Mouse (Mus musculus): Measurements from ENCODE around the gene Atg4d. TPM values are rescaled to one million over a fixed set of nuclear protein-coding genes. Genes with fewer than 3 reads are reported as not detected.
A peak's percentile ranks its signal among the peaks of the same experiment; 100 is the strongest.

The Atg4d gene
- polyA plus RNA-seq, 1 experiment from 2014 or later: 40.0 TPM

DNA sequence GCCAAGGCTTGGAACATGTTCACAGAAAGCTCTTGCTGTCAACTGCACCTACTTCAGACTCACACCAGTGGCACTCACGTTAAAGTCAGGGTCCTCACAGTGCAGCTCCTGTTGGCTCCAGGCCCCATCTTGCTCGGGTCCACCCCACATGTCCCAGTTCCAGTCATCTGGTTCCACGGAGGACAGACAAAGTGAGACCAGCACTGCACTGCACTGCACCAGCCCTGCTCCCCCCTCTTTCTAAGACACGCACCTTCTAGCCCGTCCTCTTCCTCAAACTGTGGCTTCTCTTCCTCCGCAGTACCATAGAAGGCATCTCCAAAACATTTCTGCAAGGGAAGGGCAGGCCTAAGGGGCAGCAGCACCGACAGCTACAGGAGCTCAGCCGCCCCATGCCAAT, 11.2 kb downstream of the Atg4d start:
- ATAC-seq: no peak
- TF ChIP-seq CTCF (IDR thresholded peaks at IDR 0.05) (no peak), EP300 (IDR thresholded peaks at IDR 0.05) (no peak)
- 81% methylated on average over 8 of the region's 8 CpGs for WGBS

DNA sequence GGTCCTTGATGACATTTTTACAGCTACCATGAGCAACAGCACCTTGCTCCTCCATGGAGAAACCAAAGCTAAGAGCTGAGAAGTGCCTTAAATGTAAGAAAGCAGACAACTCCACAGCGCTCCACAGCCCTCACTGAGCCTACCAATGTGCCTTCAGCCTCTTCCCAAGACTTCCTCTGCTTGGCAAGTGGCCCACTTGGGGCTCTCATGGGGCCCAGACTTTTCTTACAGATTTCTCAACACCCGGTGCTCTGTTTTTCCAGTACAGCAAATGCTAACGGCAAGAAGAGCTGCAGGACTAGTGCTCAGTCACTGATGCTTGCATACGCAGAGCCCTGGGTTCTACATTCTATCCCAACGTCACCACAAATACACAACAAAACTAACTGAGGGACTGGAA, 12.7 kb downstream of the Atg4d start:
- H3K9ac ChIP-seq (replicated peaks; ENCODE audit: low read depth): no peak overlapping the region
- no peak for DNase-seq (ENCODE audit: low spot score)
- WGBS: 75% methylated on average over 5 of the region's 5 CpGs
- H3K4me2 ChIP-seq (replicated peaks; ENCODE audit: low read depth, low read length): no peak overlapping the region
- H3K9me3 ChIP-seq (ENCODE audit: low read length): no peaks in the 10 kb centered on the region
- H3K36me3 ChIP-seq (ENCODE audit: insufficient read depth, low read length): peaks cover 30% of the 10 kb centered on the region
- no peak for TF ChIP-seq EP300 (IDR thresholded peaks at IDR 0.05)
- TF ChIP-seq CTCF (IDR thresholded peaks at IDR 0.05): no peak
- H3K27ac ChIP-seq (ENCODE audit: low read length): no peak overlapping the region
- ATAC-seq: no peak
- H3K4me1 ChIP-seq (ENCODE audit: insufficient read depth, low read depth, low read length): no peaks in the 10 kb centered on the region
- H3K4me3 ChIP-seq (ENCODE audit: low read depth, low read length): no peak overlapping the region
- no peaks in the 10 kb centered on the region for H3K27me3 ChIP-seq (replicated peaks; ENCODE audit: insufficient read depth, low read length)

More for the DNA sequence above, 11.2 kb downstream of the Atg4d start:
- H3K27ac ChIP-seq (ENCODE audit: low read length): no peak overlapping the region
- H3K9me3 ChIP-seq (ENCODE audit: low read length): no peaks in the 10 kb centered on the region
- no peaks in the 10 kb centered on the region for H3K27me3 ChIP-seq (replicated peaks; ENCODE audit: insufficient read depth, low read length)
- peaks cover 36% of the 10 kb centered on the region for H3K36me3 ChIP-seq (ENCODE audit: insufficient read depth, low read length)
- H3K4me2 ChIP-seq (replicated peaks; ENCODE audit: low read depth, low read length): no peak overlapping the region
- no peak overlapping the region for H3K4me3 ChIP-seq (ENCODE audit: low read depth, low read length)
- no peaks in the 10 kb centered on the region for H3K4me1 ChIP-seq (ENCODE audit: insufficient read depth, low read depth, low read length)
- no peak overlapping the region for H3K9ac ChIP-seq (replicated peaks; ENCODE audit: low read depth)
- DNase-seq (ENCODE audit: low spot score): no peak

DNA sequence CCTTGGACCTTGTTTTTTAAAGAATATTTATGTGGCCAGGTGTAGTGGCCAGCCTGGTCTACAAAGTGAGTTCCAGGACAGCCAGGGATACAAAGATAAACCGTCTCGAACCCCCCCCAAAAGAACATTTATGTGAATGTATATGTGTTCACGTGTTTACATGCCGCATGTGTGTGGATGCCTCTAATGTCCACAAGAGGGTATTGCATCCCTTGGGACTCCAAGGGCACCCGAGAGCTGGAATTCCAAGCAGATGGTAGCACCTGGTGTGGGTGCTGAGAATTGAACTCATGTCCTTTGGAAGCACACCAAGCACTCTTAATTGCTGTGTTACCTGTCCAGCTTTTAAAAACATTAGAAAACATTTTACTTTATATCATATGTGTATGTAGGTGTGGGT, 18.5 kb downstream of the Atg4d start:
- no peak for DNase-seq (ENCODE audit: low spot score)
- Histone ChIP-seq H3K4me2 (replicated peaks; ENCODE audit: low read depth, low read length) (no peak overlapping the region), H3K9me3 (ENCODE audit: low read length) (no peaks in the 10 kb centered on the region), H3K9ac (replicated peaks; ENCODE audit: low read depth) (no peak overlapping the region), H3K27ac (ENCODE audit: low read length) (no peak overlapping the region), H3K4me3 (ENCODE audit: low read depth, low read length) (no peak overlapping the region), H3K4me1 (ENCODE audit: insufficient read depth, low read depth, low read length) (peaks cover 14% of the 10 kb centered on the region), H3K36me3 (ENCODE audit: insufficient read depth, low read length) (peaks cover 3% of the 10 kb centered on the region; the same call in 1 of the 2 replicates), H3K27me3 (replicated peaks; ENCODE audit: insufficient read depth, low read length) (no peaks in the 10 kb centered on the region)
- no peak for ATAC-seq
- whole genome bisulfite sequencing: 90% methylated on average over 5 of the region's 5 CpGs
- TF ChIP-seq EP300 (IDR thresholded peaks at IDR 0.05) (no peak), CTCF (IDR thresholded peaks at IDR 0.05) (peak; percentile 40)

DNA sequence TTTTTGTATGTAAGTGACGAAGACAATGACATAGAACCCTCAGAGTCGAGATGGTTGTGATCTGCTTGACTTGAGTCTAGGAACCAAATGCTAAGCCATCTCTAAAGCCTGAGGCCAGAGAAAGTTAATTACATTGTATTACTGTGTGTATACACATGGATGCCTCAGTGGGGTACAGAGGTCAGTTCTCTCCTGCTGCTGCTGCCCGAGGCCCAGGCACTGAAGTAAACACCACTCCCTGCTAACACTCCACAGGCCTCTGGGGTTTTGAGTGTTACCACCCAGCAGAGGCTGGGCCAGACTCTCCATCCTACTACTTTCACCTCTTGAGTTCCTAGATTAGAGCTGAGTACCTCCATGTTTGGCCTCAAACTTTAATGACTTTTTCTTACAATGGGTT, 18.9 kb downstream of the Atg4d start:
- DNase-seq (ENCODE audit: low spot score) (peak; percentile 63), ATAC-seq (peak; percentile 7; the same call in 1 of the 2 replicates)
- TF ChIP-seq EP300 (IDR thresholded peaks at IDR 0.05) (no peak), CTCF (IDR thresholded peaks at IDR 0.05) (no peak)
- Histone ChIP-seq H3K4me3 (ENCODE audit: low read depth, low read length) (no peak overlapping the region), H3K4me1 (ENCODE audit: insufficient read depth, low read depth, low read length) (peaks cover 18% of the 10 kb centered on the region), H3K4me2 (replicated peaks; ENCODE audit: low read depth, low read length) (no peak overlapping the region), H3K27ac (ENCODE audit: low read length) (0 out of 2 replicates have a peak overlapping the region, but pooled peaks have one; percentile 26), H3K36me3 (ENCODE audit: insufficient read depth, low read length) (peaks cover under 1% of the 10 kb centered on the region; the same call in 1 of the 2 replicates), H3K27me3 (replicated peaks; ENCODE audit: insufficient read depth, low read length) (no peaks in the 10 kb centered on the region), H3K9ac (replicated peaks; ENCODE audit: low read depth) (no peak overlapping the region), H3K9me3 (ENCODE audit: low read length) (no peaks in the 10 kb centered on the region)
- WGBS: 74% methylated on average over 3 of the region's 3 CpGs

GRCm38 (mm10) chr9:21286753-21287152, 21.7 kb downstream of the Atg4d start:
- no peak overlapping the region for H3K4me3 ChIP-seq (ENCODE audit: low read depth, low read length)
- no peak for ATAC-seq
- 46% methylated on average over 3 of the region's 3 CpGs for WGBS
- H3K27ac ChIP-seq (ENCODE audit: low read length): no peak overlapping the region; the same call in 1 of the 2 replicates
- H3K4me1 ChIP-seq (ENCODE audit: insufficient read depth, low read depth, low read length): peaks cover 19% of the 10 kb centered on the region
- H3K27me3 ChIP-seq (replicated peaks; ENCODE audit: insufficient read depth, low read length): no peaks in the 10 kb centered on the region
- H3K9me3 ChIP-seq (ENCODE audit: low read length): no peaks in the 10 kb centered on the region
- TF ChIP-seq EP300 (IDR thresholded peaks at IDR 0.05) (no peak), CTCF (IDR thresholded peaks at IDR 0.05) (no peak)
- DNase-seq (ENCODE audit: low spot score): no peak
- no peak overlapping the region for H3K9ac ChIP-seq (replicated peaks; ENCODE audit: low read depth)
- H3K4me2 ChIP-seq (replicated peaks; ENCODE audit: low read depth, low read length): peak overlapping the region; percentile 78
- no peaks in the 10 kb centered on the region; the same call in 1 of the 2 replicates for H3K36me3 ChIP-seq (ENCODE audit: insufficient read depth, low read length)

DNA sequence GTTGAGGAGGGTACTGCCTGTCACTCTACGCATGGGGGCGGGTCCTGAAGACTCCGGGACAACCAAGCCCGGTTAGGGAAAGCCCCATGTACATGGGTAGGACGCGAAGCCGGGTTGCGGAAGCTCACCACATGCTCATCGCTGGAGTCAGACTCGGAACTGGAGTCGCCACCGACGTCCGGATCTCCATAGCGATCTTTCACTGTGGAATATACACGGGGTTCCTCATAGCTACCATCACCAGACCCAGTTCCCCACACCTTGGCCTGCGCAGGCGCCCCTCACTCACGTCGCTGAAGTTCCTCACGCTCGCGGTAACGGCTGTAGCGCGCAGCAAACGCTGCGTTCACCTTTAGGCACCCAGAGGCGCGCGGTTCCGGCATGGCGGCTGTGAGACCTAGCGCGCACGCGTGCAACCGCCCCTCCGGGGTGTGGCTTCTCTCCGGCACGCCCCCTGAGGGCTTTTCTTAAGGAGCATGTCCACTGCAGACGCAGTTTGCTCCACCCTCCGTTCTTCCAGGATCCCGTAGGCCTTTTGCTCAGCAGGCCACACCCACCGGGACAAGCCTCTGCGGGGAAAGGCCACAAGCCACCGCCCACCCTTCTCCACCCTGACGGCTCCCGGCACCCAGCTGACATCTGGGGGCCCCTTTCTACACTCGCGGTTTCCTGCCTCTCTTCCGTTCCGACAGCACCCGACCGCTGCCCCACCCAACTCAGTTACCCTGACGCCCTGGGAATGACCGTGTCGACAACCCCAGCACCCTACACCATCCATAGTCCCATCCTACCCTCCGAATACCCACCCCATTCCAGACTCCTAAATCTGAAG, 22.7 kb downstream of the Atg4d start, which contains the start of gene Kri1:
Gene Kri1 (minus strand): TSS at position 399 of the 832 bp plus-strand sequence.
- ATAC-seq (peak; percentile 72), DNase-seq (ENCODE audit: low spot score) (peak; percentile 100)
- Histone ChIP-seq H3K4me1 (ENCODE audit: insufficient read depth, low read depth, low read length) (peaks cover 19% of the 10 kb centered on the region), H3K27ac (ENCODE audit: low read length) (peak within 1 kb of the TSS; percentile 84), H3K9me3 (ENCODE audit: low read length) (no peaks in the 10 kb centered on the region), H3K4me2 (replicated peaks; ENCODE audit: low read depth, low read length) (peak within 1 kb of the TSS; percentile 78), H3K27me3 (replicated peaks; ENCODE audit: insufficient read depth, low read length) (no peaks in the 10 kb centered on the region), H3K9ac (replicated peaks; ENCODE audit: low read depth) (peak within 1 kb of the TSS; percentile 63), H3K36me3 (ENCODE audit: insufficient read depth, low read length) (no peaks in the 10 kb centered on the region; the same call in 1 of the 2 replicates), H3K4me3 (ENCODE audit: low read depth, low read length) (peak within 1 kb of the TSS; percentile 76)
- peak; percentile 78; the same call in 1 of the 2 replicates for TF ChIP-seq EP300 (IDR thresholded peaks at IDR 0.05)
- 0 out of 2 replicates have a peak, but pooled peaks have one; percentile 5 for TF ChIP-seq CTCF (IDR thresholded peaks at IDR 0.05)
- WGBS: under 1% methylated on average over 55 of the region's 59 CpGs

All from lung, postnatal 0 days (tissue).